Mouse (Mus musculus) left cerebral cortex, adult 8-10 months (tissue): ENCODE data around the gene Pglyrp3. TPM values are rescaled to one million over a fixed set of nuclear protein-coding genes. Genes with fewer than 3 reads are reported as not detected.
A peak's percentile ranks its signal among the peaks of the same experiment; 100 is the strongest.
"Not testable (repeated sequence)": the region's sequence is repeated elsewhere in the genome, so short reads cannot be mapped to it uniquely, and the experiment has no call there.

Source experiments
- DNase-seq, 2 experiments: peaks; one replicate each; pipeline ENCODE4 v3.0.0; 2022; ENCODE audit warnings: low spot score in 2 of 2
- microRNA-seq, 2 experiments: library from miRNA; unstranded; fragments of <30 nt; microRNA quantifications; one replicate each; pipeline ENCODE4 v1.2.0; 2022
- total RNA-seq, 4 experiments: library from RNA; stranded (reverse); gene quantifications; 2 replicates each; pipeline ENCODE4 v1.2.4; 2022

The Pglyrp3 gene
- not detected for total RNA-seq

DNA sequence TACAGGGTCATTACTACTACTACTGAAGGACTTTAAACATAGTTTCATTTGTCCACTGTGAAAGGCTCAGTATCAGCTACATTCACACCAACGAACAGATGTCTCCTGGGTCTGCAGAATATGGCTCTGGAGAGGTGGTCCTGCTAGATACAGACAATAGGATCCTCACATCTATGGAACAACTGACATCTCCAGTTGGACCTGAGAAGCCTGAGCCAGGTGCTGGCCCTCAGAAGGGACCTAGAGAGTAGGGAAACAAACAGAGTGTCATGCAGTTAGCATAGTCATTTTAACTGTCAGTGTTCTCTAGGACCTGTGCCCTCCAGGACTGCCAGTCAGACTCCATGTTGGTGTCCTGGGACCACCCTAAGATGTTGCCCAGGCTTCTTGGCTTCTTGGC, at the start of gene Pglyrp3:
Pglyrp3 (plus strand) TSS at position 301 of the 400 bp plus-strand sequence.
- no peak for DNase-seq

DNA sequence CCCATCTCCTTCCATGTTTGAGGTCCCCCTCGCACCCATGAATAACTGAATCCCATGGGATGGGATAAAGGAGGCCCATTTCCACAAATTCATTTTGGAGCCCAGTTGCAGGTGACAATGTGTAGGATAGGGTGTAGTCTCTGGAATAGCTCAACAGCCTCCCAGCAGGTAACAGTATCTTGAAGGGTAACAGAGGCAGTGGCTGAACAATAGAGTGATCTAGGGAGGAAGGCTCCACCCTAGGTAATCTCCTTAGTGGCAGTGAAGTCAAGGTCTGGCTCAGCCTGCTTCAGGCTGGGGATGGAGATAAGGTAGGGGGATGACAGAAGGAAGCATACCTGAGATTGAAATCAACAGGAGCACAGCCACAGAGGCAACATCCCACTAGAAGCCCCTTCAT, 3.4 kb upstream of the Pglyrp3 start:
- DNase-seq: no peak

DNA sequence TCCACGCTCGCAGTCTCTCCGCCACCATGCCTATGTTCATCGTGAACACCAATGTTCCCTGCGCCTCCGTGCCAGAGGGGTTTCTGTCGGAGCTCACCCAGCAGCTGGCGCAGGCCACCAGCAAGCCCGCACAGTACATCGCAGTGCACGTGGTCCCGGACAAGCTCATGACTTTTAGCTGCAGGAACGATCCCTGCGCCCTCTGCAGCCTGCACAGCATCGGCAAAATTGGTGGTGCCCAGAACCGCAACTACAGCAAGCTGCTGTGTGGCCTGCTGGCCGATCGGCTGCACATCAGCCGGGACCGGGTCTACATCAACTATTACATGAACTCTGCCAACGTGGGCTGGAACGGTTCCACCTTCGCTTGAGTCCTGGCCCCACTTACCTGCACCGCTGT, 10.2 kb downstream of the Pglyrp3 start:
- not testable (repeated sequence) for DNase-seq

DNA sequence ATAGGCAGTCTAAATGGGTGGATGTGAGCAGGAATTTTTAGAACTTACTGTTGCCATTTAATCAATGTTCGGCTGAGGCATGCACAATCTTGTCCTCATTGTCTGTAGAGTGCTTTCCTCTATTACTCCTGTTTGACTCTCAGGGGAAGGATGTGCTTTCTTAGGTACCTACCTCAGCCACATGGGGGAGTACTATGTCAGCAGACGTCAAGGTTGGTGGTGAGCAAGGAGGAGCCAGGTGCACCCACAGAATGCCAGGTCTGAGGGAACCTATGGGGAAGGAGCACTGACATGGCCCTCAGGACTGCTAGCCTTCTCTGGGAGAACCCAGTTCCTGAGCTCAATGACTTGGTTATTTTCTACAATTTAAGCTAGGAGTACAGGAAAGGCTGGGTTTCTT, 18.8 kb downstream of the Pglyrp3 start:
- no peak for DNase-seq

DNA sequence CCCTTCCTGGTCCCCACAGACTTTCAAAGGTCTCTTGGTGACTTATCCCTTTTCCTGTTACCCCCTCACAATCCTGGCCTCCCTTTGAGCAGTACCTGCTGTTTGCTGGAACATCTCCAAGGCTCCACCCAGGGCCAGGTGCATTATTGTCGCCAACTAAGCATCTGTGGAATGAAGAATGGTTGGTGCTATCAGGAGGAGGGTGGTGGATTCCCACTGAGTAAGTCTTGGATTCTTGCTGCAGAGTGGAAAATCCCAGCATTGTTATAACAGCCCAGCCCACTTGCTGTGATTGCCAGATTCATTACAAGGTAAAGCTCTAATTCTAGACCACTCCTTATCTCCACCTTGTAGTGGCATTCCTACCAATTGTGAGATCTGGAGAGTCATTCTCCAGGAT, 19.5 kb downstream of the Pglyrp3 start:
- DNase-seq: no peak

DNA sequence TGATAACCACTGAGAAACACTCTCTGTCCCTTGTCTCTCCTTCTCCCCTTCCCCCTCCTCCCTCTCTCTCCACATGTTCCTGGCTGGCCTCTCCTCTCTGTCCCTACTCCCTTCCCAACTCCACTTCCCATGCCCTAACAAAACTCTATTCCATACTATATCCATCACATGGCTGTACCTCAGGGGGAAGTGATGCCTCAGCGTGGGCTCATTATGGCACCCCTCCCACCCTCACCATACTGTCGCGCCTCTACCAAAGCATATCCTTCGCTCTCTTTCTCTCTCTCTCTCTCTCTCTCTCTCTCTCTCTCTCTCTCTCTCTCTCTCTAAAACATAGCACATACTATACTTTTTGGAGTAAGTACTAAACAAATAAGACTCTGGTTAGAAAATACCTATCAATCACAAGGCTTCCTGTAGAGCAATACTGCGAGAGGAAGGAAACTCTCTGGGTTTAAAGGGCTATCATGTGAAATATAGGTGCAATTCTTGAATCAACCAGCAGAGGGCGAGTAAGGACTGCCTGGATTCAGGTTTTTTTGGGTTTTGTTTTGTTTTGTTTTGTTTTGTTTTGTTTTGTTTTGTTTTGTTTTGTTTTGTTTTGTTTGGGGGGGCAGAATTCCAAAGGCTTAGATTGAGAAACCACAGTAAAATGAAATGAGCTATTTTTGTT, 36.1 kb downstream of the Pglyrp3 start:
- DNase-seq: no peak

DNA sequence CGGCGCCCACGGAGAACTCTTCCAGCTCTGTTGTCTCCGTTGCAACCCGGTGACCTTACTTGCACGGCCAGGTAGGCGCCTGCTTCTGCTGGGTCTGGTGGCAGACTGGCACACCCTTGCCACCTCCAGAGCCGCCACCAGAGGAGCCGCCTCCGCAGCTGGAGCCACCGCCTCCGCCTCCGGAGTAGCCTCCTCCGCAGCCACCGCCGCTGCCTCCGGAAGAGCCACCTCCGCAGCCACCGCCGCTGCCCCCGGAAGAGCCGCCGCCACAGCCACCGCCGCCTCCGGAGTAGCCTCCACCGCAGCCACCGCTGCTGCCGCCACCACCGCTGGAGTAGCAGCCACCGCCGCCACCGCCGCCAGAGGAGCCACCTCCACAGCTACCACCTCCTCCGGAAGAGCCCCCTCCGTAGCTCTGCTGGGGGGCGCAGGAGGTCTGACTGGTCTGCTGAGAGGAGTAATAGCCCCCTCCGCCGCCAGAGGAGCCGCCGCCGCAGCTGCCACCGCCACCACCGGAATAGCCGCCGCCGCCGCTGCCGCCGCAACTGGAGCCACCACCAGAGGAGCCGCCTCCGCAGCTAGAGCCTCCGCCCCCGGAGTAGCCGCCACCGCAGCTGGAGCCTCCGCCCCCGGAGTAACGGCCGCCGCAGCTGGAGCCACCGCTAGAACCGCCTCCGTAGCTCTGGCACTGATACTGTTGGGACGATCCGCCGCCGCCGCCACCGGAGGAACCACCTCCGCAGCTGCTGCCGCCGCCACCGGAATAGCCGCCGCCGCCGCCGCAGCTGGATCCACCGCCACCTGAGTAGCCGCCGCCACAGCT, 66.3 kb downstream of the Pglyrp3 start:
- DNase-seq: peak; percentile 53

Small RNA genes within 50 kb of the gene (microRNA-seq; reads per million reads assigned to microRNA genes)
- gene Gm23697 (0 reads per million in 2 experiments), gene Gm25145 (0 reads per million in 2 experiments)

Other genes starting within 250 kb of the Pglyrp3 start
- gene Lor, start 68.6 kb downstream of the Pglyrp3 start, total RNA-seq: 1 to 10 TPM; 1.9 to 3.2 (median 2.4) TPM
- not detected for gene Prr9, start 109.4 kb downstream of the Pglyrp3 start, total RNA-seq
- gene Lelp1, start 128.2 kb downstream of the Pglyrp3 start, total RNA-seq: not detected
- not detected for gene Sprr2a1, start 201.2 kb downstream of the Pglyrp3 start, total RNA-seq
- gene Sprr2a2, start 201.3 kb downstream of the Pglyrp3 start, total RNA-seq: not detected